Mouse (Mus musculus): ENCODE measurements around the gene Jam3.

DNA sequence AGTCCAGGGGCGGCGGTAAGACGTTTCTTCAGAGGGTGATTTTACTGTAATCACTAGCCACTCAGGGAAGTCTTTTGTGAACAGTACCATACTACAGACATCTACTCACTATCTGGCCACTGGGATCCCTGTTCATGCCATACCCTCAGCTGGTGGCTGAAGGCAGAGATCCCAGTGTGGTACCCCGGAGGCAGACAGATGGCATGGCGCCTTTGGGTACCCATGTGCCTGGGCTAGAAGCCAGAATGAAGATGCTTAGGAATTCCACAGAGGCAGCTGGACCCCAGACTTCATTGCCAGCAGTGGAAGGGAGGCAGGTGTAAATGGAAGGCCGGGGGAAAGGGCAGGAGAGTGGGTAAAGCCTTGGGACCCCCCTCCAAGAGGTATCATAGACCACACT lies 49.0 kb upstream of the Jam3 start:
- TF ChIP-seq CTCF (IDR thresholded peaks at IDR 0.05; ENCODE audit: extremely low read depth, insufficient read depth, low read length) (no peak), POLR2A (IDR thresholded peaks at IDR 0.05; ENCODE audit: extremely low read depth, insufficient read depth, low read length) (no peak)

Measured in cortical plate, adult 2 months (tissue).